Mouse (Mus musculus) megakaryocyte, embryonic 14.5 days (primary cell): ENCODE measurements around the gene Man1b1. TPM values are rescaled to one million over a fixed set of nuclear protein-coding genes. Genes with fewer than 3 reads are reported as not detected.
A peak's percentile ranks its signal among the peaks of the same experiment; 100 is the strongest.

Source experiments
- H3K27me3 ChIP-seq: replicated peaks from 2 replicates; pipeline ENCODE3; 2012; ENCODE audit warnings: inconsistent platforms
- H3K36me3 ChIP-seq: replicated peaks from 2 replicates; pipeline ENCODE3; 2012; ENCODE audit warnings: low read length, inconsistent platforms, mixed read lengths
- H3K4me1 ChIP-seq: 2 replicates; pipeline ENCODE4 v1.6.1; 2012; ENCODE audit warnings: inconsistent platforms
- H3K4me3 ChIP-seq: replicated peaks from 2 replicates; pipeline ENCODE3; 2012; ENCODE audit warnings: moderate library complexity, mild to moderate bottlenecking, inconsistent platforms
- H3K9me3 ChIP-seq: 2 replicates; pipeline ENCODE4 v1.6.1; 2012; ENCODE audit warnings: inconsistent platforms
- FLI1 ChIP-seq: IDR thresholded peaks from 2 replicates; pipeline ENCODE4 v1.6.1; 2012; ENCODE audit warnings: low read length, inconsistent platforms, mixed read lengths
- GATA1 ChIP-seq: IDR thresholded peaks from 3 replicates; pipeline ENCODE4 v1.6.1; 2012; ENCODE audit warnings: mixed read lengths, low read length, inconsistent platforms, borderline replicate concordance
- polyA plus RNA-seq: library from polyadenylated mRNA; stranded (reverse); fragments of >175 nt; gene quantifications from 2 replicates; pipeline ENCODE4 v1.2.3, GENCODE M21; 2012; ENCODE audit warnings: low replicate concordance; ENCODE audit not compliant: insufficient read depth

The Man1b1 gene
- polyA plus RNA-seq, 1 experiment = 4.4 TPM

DNA sequence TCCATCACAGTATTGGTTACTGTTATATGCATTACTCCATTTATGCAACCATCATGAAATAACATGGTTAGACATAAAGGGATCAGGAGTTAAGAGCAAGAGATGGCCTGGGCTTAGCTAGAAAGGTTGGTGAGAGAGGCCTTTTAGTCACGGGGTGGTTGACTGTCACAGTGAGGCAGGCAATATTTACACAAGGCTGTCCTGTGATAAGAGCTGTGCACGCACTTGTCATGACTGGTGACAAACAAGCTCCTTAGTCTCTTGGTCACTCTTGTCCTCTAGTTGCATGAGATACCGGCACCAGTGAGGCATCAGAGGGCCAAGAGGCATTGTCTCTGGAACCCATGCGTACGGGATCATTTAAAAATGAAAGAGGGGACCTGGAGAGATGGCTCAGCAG is 52.4 kb downstream of the Man1b1 start:
- no peak for TF ChIP-seq GATA1
- no peak for TF ChIP-seq FLI1
- 0 out of 2 replicates have a peak, but pooled peaks cover 3% of the 10 kb centered on the region for H3K4me1 ChIP-seq
- peaks cover 43% of the 10 kb centered on the region for H3K27me3 ChIP-seq

DNA sequence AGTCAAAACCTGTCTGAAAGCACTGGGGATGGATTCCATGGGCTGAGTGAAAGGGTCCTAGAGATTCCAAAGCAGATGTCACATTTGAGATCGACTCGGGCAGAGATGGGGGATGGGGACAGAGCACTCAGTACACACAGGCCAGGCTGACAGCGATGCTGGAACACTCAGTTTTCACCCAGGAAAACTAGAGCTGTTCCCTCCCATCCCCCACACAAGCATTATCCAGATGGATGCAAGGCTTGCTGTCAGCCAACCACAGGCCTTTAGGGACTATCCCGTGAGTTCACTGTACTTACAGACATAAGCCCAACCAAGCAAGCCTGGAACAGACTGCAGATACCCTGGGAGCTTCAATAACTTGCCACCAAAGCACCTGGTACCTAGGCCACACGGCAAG is 59.1 kb downstream of the Man1b1 start:
- no peak for TF ChIP-seq GATA1
- TF ChIP-seq FLI1 = no peak
- Histone ChIP-seq H3K9me3 (no peaks in the 10 kb centered on the region), H3K4me1 (peaks cover 20% of the 10 kb centered on the region), H3K4me3 (no peak overlapping the region), H3K27me3 (peaks cover 59% of the 10 kb centered on the region), H3K36me3 (no peaks in the 10 kb centered on the region)

More for the DNA sequence above, 52.4 kb downstream of the Man1b1 start:
- no peaks in the 10 kb centered on the region for H3K36me3 ChIP-seq
- H3K9me3 ChIP-seq = no peaks in the 10 kb centered on the region
- H3K4me3 ChIP-seq = no peak overlapping the region

DNA sequence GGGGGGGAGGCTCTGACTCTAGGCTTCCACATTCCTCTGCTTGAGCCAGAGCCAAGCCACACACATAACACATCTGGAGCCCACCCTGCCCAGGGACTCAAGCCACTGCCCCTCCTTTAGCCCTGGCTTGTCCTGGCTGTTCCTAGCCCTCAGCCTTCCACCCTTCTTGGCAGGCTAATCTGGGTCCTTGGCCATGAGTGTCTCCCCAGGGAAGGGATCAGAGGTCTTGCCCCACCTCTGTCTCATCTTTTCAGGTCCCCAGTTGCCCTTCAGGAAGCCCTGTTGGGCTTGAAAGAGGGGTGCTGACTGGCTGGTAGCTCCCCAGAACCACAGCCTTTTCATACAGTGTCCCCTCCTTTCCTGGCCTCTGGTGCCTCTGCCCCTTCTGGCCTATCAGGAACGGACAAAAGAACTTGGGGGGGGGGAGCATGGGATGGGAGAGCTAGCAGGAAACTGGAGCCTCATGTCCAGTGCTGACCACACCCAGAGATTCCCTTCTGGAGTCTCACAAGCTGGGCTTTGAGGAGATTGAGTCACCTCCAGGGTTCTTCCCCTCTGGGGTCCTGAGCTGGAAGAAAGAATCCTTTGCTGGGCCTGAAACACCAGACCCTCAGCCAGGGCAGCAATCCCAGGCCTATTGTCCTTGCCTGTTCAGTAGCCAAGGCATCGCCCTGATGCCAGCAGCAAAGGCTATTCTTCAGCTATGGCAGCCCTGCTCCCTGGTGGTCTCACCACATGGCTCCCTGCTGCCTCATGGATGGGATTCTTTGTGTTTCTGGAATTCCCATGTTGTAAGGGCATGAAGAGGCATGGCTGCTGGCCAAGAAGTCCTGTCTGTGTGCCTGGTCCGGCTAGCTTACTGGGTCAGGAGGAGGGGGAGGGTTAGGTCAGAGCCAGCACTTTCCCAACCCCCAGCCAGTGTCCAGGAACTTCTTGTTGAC is 62.4 kb downstream of the Man1b1 start:
- Histone ChIP-seq H3K4me1 (peaks cover 28% of the 10 kb centered on the region), H3K4me3 (no peak overlapping the region), H3K27me3 (peaks cover 80% of the 10 kb centered on the region), H3K36me3 (no peaks in the 10 kb centered on the region), H3K9me3 (no peaks in the 10 kb centered on the region)
- TF ChIP-seq FLI1 = no peak
- no peak for TF ChIP-seq GATA1

DNA sequence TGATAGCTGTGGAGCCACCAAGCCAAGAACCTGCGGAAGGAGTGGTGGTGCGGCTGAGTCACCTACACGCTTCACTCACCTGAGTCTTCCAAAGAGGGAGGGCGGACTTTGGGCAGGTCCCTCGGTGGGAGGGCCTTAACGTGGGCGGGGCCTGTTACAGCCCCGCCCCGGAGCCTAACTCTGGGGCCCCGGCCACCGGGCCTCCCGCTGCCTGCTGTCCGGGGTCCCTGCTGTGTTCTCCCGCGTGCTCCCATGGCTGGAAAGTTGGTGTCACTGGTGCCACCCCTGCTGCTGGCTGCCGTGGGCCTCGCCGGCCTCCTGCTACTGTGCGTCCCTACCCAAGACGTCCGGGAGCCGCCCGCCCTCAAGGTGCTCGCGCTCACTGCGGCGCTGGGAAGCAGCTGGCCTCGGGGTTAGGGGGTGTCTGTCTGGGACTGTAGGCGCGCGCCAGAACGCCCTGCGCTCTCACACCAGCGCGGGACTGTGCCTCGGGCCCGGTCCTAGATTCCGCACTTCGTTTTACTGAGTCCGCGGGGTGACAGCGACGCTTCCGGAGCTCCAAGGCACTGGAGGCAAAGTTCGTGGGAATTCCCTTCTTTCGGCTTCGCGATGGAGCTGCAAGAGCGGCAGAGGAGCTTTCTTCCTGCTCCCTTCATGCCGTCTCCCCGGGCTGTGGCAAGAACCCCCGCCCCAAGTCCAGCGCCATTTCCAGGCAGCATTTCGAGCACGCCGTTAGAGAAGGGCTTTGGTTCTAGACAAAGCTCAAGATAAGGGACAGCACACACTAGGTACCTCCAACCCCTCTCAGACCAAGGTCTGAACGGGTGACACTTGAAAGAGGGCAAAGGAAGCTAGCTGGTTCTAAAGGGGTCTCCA is 63.8 kb downstream of the Man1b1 start, which contains the start of gene Entpd2:
TSS of gene Entpd2 (plus strand) at position 154 of the 876 bp plus-strand sequence.
- H3K4me3 ChIP-seq = peak within 1 kb of the TSS; percentile 89
- H3K36me3 ChIP-seq = no peaks in the 10 kb centered on the region
- TF ChIP-seq FLI1 (no peak), GATA1 (no peak)
- peaks cover 35% of the 10 kb centered on the region for H3K4me1 ChIP-seq
- H3K27me3 ChIP-seq = peaks cover 91% of the 10 kb centered on the region
- H3K9me3 ChIP-seq = no peaks in the 10 kb centered on the region

DNA sequence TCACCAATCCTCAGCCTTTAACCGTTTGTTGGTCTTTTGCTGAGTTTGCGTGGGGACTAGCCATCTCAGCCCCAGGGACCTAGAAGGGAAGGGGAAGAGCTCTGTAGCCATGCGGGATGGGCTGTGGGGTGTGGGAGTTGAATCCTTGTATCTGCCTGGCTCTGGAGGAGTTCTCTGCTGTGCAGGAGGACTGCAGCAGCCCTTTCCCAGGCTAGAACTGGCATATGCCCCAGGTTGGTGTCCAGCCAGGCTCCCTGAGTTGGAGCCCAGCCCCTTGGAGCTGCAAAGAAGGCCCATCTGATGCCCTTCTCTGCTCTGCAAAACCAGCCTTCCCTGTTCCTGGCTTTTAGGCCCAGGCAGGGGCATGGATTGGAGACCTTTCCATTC is 64.5 kb downstream of the Man1b1 start:
- peaks cover 93% of the 10 kb centered on the region for H3K27me3 ChIP-seq
- TF ChIP-seq GATA1 (no peak), FLI1 (no peak)
- H3K4me3 ChIP-seq = no peak overlapping the region
- no peaks in the 10 kb centered on the region for H3K9me3 ChIP-seq
- peaks cover 36% of the 10 kb centered on the region for H3K4me1 ChIP-seq
- H3K36me3 ChIP-seq = no peaks in the 10 kb centered on the region

DNA sequence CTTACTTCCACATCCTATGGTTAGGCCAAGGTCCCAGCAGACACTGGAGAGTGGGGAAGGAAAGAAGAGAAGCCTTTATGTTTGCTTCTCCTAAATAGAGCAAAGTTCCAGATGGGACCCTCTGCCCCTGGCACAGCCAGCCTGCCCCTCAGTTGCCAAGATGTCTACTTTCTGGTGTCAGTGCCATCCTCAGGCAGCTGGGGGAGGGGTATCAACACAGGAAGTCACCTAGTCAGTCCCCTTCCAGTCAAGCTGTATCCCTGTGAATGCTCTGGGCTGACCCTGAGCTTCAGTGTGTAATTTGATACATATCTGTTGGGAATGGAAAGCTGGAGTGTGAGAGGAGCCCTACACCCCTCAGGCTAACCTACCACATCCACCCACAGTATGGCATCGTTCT is 64.9 kb downstream of the Man1b1 start:
- Histone ChIP-seq H3K9me3 (no peaks in the 10 kb centered on the region), H3K27me3 (peaks cover 93% of the 10 kb centered on the region), H3K4me1 (peaks cover 36% of the 10 kb centered on the region), H3K4me3 (no peak overlapping the region), H3K36me3 (no peaks in the 10 kb centered on the region)
- TF ChIP-seq GATA1 (no peak), FLI1 (no peak)

DNA sequence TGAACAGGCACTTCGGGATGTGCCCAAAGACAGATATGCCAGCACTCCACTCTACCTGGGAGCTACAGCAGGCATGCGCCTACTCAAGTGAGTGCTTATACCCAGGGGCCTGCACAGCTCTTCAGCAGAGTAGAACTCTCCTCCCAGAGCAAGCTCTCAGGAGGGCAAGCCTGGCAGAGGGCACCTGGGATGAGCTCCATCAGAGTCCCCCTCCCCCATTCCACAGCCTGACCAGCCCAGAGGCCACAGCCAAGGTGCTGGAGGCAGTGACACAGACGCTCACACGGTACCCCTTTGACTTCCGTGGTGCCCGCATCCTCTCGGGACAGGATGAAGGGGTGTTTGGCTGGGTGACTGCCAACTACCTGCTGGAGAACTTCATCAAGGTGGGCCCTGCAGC is 65.9 kb downstream of the Man1b1 start:
- H3K36me3 ChIP-seq = no peaks in the 10 kb centered on the region
- peaks cover 46% of the 10 kb centered on the region for H3K4me1 ChIP-seq
- H3K4me3 ChIP-seq = no peak overlapping the region
- peaks cover 94% of the 10 kb centered on the region for H3K27me3 ChIP-seq
- no peak for TF ChIP-seq FLI1
- no peak for TF ChIP-seq GATA1
- no peaks in the 10 kb centered on the region for H3K9me3 ChIP-seq

DNA sequence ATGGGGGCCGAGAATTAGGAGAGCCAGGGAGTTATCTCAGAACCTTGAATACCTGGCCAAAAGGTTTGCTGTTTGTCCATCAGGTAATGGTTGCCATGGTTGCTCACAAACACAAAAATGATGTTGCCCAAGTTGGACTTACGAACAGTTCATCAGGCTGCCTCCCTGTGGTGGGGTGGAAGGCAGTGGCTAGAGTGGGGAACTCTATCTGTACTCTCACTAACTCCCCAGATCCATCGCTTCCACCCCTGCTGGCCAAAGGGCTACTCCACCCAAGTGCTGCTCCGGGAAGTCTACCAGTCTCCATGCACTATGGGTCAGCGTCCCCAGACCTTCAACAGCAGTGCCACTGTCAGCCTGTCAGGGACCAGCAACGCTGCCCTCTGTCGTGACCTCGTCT is 66.9 kb downstream of the Man1b1 start, which contains the start of gene Npdc1:
TSS of gene Npdc1 (plus strand) at position 301 of the 400 bp plus-strand sequence.
- H3K36me3 ChIP-seq = no peaks in the 10 kb centered on the region
- no peak within 1 kb of the TSS for H3K4me3 ChIP-seq
- peaks cover 49% of the 10 kb centered on the region for H3K4me1 ChIP-seq
- TF ChIP-seq FLI1 (no peak), GATA1 (no peak)
- H3K9me3 ChIP-seq = no peaks in the 10 kb centered on the region
- H3K27me3 ChIP-seq = peaks cover 99% of the 10 kb centered on the region

DNA sequence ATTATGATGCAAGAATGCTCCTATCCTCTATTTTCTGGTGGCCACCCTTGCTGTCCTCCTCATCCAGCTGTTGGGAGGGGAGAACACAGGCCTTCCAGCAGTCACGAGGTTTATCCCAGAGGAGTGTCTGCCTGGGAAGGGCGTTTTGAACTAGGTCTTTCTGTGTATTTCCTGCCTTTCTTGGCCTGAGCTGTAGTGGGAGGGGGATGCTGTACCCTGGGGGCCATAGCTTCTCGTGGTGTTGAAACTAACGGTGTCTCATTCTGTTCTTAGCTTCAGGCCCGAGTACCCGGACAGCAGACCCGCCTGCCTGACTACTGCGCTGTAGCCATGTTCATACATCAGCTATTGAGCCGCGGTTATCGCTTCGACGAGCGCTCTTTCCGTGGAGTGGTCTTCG is 68.2 kb downstream of the Man1b1 start:
- Histone ChIP-seq H3K9me3 (no peaks in the 10 kb centered on the region), H3K27me3 (peaks cover 98% of the 10 kb centered on the region), H3K4me3 (no peak overlapping the region), H3K36me3 (no peaks in the 10 kb centered on the region), H3K4me1 (peaks cover 38% of the 10 kb centered on the region)
- TF ChIP-seq FLI1 = no peak
- no peak for TF ChIP-seq GATA1
